Mouse (Mus musculus): ENCODE results near the gene Nhsl1.

- no peak for TF ChIP-seq CTCF (IDR thresholded peaks at IDR 0.05; ENCODE audit: low read depth, low read length)
- TF ChIP-seq TAL1 (conservative IDR thresholded peaks at IDR 0.05; ENCODE audit: low read depth, low read length), result no peak
- no peak for TF ChIP-seq POLR2AphosphoS5 (IDR thresholded peaks at IDR 0.05; ENCODE audit: insufficient replicate concordance, low read depth, low read length)
- TF ChIP-seq GATA2 (IDR thresholded peaks at IDR 0.05; ENCODE audit: borderline replicate concordance, low read depth, low read length), result no peak
- TF ChIP-seq GATA1 (IDR thresholded peaks at IDR 0.05; ENCODE audit: borderline replicate concordance, low read length), result no peak
These were observed 32.0 kb downstream of the Nhsl1 start for GRCm38 (mm10) chr10:18350781-18351180.
